Mouse (Mus musculus) liver, adult 2 months (tissue): ENCODE results near the gene Yif1a. TPM values are rescaled to one million over a fixed set of nuclear protein-coding genes. Genes with fewer than 3 reads are reported as not detected.

Experiments used
- DNase-seq: peaks from one replicate; pipeline ENCODE4 v3.0.0-alpha.2; 2011; ENCODE audit warnings: low read depth, low spot score; ENCODE audit errors: extremely low read depth
- H3K27ac ChIP-seq: fragments of 200-500 bp; replicated peaks from 2 replicates; pipeline ENCODE4 v1.5.1; 2012; ENCODE audit warnings: low read depth, mild to moderate bottlenecking, control low read depth, inconsistent platforms, low read length; ENCODE audit not compliant: insufficient read depth
- H3K27me3 ChIP-seq: fragments of 200-500 bp; 2 replicates; pipeline ENCODE4 v1.6.1; 2012; ENCODE audit warnings: mild to moderate bottlenecking, moderate library complexity, low read length, inconsistent platforms; ENCODE audit not compliant: control insufficient read depth, insufficient read depth
- H3K36me3 ChIP-seq: fragments of 200-500 bp; 2 replicates; pipeline ENCODE4 v1.6.1; 2012; ENCODE audit warnings: low read length, inconsistent platforms; ENCODE audit not compliant: control insufficient read depth, insufficient read depth
- H3K4me1 ChIP-seq: fragments of 200-500 bp; 2 replicates; pipeline ENCODE4 v1.6.1; 2011; ENCODE audit warnings: low read length; ENCODE audit not compliant: control insufficient read depth, insufficient read depth
- H3K4me3 ChIP-seq: fragments of 200-500 bp; 2 replicates; pipeline ENCODE4 v1.5.1; 2011; ENCODE audit warnings: low read depth, mild to moderate bottlenecking, control low read depth, low read length, moderate library complexity; ENCODE audit not compliant: insufficient read depth
- H3K79me2 ChIP-seq: fragments of 200-500 bp; 2 replicates; pipeline ENCODE4 v1.6.1; 2012; ENCODE audit warnings: inconsistent platforms, mild to moderate bottlenecking, low read length, moderate library complexity; ENCODE audit not compliant: control insufficient read depth, insufficient read depth
- H3K9ac ChIP-seq: fragments of 200-500 bp; 2 replicates; pipeline ENCODE4 v1.6.1; 2012; ENCODE audit warnings: low read depth, mild to moderate bottlenecking, control low read depth, inconsistent platforms, low read length
- CTCF ChIP-seq: fragments of 200-500 bp; IDR thresholded peaks from 2 replicates; pipeline ENCODE4 v1.5.1; 2011; ENCODE audit warnings: low read depth, low read length, control low read depth
- POLR2A ChIP-seq: fragments of 200-500 bp; IDR thresholded peaks from 2 replicates; pipeline ENCODE4 v1.6.1; 2011; ENCODE audit warnings: low read length, control low read depth; ENCODE audit not compliant: insufficient read depth; ENCODE audit errors: extremely low read depth
- WGBS: fragments of 180-500 bp; shearing (Covaris S2); methylation state at CpG from one replicate; pipeline ENCODE4 v1.1.7; 2018; 5-methylcytosine and 5-hydroxymethylcytosine counted together
- polyA plus RNA-seq: library from polyadenylated mRNA; depleted of rRNA; stranded (reverse); fragments of >200 nt; gene quantifications from 2 replicates; pipeline ENCODE4 v1.2.3, GENCODE M21; 2012
- total RNA-seq: library from RNA; depleted of rRNA; stranded (reverse); fragments of >200 nt; gene quantifications from 2 replicates; pipeline ENCODE4 v1.2.3, GENCODE M21; 2014

Gene Yif1a
- total and polyA plus RNA-seq, 2 experiments: 79.3 to 188 TPM

DNA sequence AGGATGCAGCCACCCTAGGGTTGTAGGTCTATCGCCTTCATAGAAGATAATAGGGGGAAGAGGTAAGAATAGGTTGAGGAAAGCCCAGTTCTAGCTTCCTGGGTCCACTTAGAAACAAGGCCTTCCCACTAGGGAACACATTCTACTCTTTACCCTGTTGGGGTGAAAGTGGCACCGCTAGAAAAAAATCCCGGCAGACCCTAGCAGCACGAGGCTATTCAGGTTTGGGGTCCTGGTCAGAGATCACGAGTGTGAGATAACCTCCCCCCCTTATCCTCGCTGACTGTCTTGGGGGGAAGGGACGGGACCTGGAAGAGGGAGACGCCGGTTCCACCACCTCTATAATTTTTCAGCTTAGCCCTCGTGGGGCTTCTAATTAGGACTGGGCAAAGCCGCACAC, 17.3 kb upstream of the Yif1a start:
- WGBS: 31% methylated on average over 11 of the region's 11 CpGs
- Histone ChIP-seq H3K27ac (no peak overlapping the region), H3K79me2 (no peaks in the 10 kb centered on the region), H3K4me1 (peaks cover 9% of the 10 kb centered on the region; the same call in 1 of the 2 replicates), H3K9ac (no peak overlapping the region), H3K4me3 (no peak overlapping the region), H3K27me3 (peaks cover 12% of the 10 kb centered on the region), H3K36me3 (no peaks in the 10 kb centered on the region)
- no peak for DNase-seq
- TF ChIP-seq POLR2A (no peak), CTCF (no peak)

DNA sequence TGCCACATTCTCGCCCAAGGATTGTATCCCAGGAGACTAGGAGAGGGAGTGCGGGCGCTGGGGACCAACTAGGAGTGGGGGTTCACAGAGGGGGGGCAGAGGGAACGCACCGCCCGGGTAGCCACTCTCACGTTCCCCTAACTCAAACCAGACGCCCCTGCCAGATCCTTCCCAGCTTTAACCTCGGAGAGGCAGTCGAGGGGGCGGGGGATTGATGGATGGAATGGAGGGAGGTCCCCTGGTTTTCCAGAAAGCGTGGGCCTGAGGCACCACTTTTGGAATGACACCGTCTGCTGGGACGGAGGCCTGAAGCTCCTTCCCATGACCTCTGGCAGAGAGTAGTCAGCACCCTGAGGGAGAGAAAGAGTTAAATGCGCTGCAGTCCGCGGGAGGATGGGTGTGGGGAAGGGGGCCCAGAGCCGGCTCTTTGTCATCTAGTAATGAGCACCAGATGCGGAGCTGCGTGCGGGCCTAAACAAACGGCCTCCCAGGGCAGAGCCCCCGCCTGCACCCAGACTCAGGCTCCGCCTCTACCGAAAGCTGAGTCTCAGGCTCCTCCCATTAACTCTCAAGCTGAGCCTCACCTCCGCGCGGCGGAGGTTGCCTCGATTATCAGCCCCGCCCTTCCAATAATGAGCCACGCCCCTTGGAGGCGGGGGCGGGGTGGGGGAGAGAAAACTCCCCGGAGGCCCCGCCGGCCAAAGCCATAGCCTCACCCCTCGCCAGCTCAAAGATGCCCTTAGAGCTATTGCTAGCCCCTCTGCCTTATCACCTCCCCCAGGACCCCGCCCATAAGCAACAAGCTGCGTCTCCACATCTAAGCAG, 16.6 kb upstream of the Yif1a start:
- H3K4me1 ChIP-seq: peaks cover 9% of the 10 kb centered on the region; the same call in 1 of the 2 replicates
- 6% methylated on average over 40 of the region's 40 CpGs for WGBS
- TF ChIP-seq CTCF (no peak), POLR2A (no peak)
- no peak overlapping the region for H3K27ac ChIP-seq
- DNase-seq: peak; percentile 37
- H3K4me3 ChIP-seq: peak overlapping the region; percentile 34
- H3K36me3 ChIP-seq: no peaks in the 10 kb centered on the region
- peak overlapping the region; percentile 12; the same call in 1 of the 2 replicates for H3K9ac ChIP-seq
- peaks cover 12% of the 10 kb centered on the region for H3K27me3 ChIP-seq
- no peaks in the 10 kb centered on the region for H3K79me2 ChIP-seq

- H3K36me3 ChIP-seq: no peaks in the 10 kb centered on the region
- H3K4me3 ChIP-seq: peak overlapping the region; percentile 34
- no peak for TF ChIP-seq CTCF
- no peak for TF ChIP-seq POLR2A
- H3K4me1 ChIP-seq: peaks cover 9% of the 10 kb centered on the region; the same call in 1 of the 2 replicates
- H3K27ac ChIP-seq: no peak overlapping the region
- no peak overlapping the region for H3K9ac ChIP-seq
- peaks cover 12% of the 10 kb centered on the region for H3K27me3 ChIP-seq
- no peak for DNase-seq
- 7% methylated on average over 20 of the region's 20 CpGs for WGBS
- H3K79me2 ChIP-seq: no peaks in the 10 kb centered on the region
These were observed 15.8 kb upstream of the Yif1a start for GRCm38 (mm10) chr19:5072389-5073019.

DNA sequence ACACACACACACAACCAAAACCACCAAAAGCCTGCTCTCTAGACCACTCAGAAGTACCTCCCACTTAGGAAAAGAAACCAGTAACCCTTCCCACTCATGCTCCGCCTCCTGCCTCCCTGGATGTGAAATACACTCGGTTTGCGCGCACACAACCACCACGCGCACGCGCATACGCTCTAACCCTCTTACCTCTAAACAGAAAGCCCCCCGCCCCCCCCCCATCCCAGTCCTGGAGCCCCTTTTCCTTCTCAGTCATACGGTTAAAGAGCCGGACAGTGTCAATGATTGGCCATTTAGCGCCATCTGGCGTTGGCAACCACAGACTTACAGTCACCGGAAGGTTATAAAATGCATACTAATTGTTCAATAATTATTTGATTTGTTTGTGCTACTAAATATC, 15.3 kb upstream of the Yif1a start:
- WGBS: 3% methylated on average over 15 of the region's 15 CpGs
- Histone ChIP-seq H3K9ac (no peak overlapping the region), H3K27me3 (peaks cover 10% of the 10 kb centered on the region), H3K4me1 (peaks cover 9% of the 10 kb centered on the region; the same call in 1 of the 2 replicates), H3K4me3 (0 out of 2 replicates have a peak overlapping the region, but pooled peaks have one; percentile 18), H3K36me3 (no peaks in the 10 kb centered on the region), H3K27ac (no peak overlapping the region), H3K79me2 (no peaks in the 10 kb centered on the region)
- TF ChIP-seq POLR2A: no peak
- peak; percentile 59 for TF ChIP-seq CTCF
- DNase-seq: no peak

- no peak for DNase-seq
- TF ChIP-seq CTCF (no peak), POLR2A (no peak)
- Histone ChIP-seq H3K36me3 (no peaks in the 10 kb centered on the region), H3K27ac (no peak overlapping the region), H3K4me1 (peaks cover 9% of the 10 kb centered on the region; the same call in 1 of the 2 replicates), H3K27me3 (peaks cover 5% of the 10 kb centered on the region), H3K9ac (no peak overlapping the region), H3K4me3 (no peak overlapping the region), H3K79me2 (no peaks in the 10 kb centered on the region)
- 32% methylated on average over 5 of the region's 5 CpGs for WGBS
These were observed 14.8 kb upstream of the Yif1a start for GRCm38 (mm10) chr19:5073518-5073917.
